Mouse (Mus musculus) heart, adult 2 months (tissue): ENCODE results near the gene Ccp110. TPM values are rescaled to one million over a fixed set of nuclear protein-coding genes. Genes with fewer than 3 reads are reported as not detected.

Source experiments
- DNase-seq, 2 experiments: peaks; one replicate each; pipeline ENCODE4 v3.0.0; 2021
- H3K27ac ChIP-seq: fragments of 200-600 bp; 2 replicates; pipeline ENCODE4 v1.8.1; 2022
- H3K27me3 ChIP-seq: fragments of 200-500 bp; 2 replicates; pipeline ENCODE4 v1.6.1; 2012; ENCODE audit warnings: mild to moderate bottlenecking, low read length, inconsistent platforms, mixed read lengths; ENCODE audit not compliant: control insufficient read depth, insufficient read depth
- H3K36me3 ChIP-seq: fragments of 200-500 bp; 2 replicates; pipeline ENCODE4 v1.6.1; 2012; ENCODE audit warnings: low read length, inconsistent platforms; ENCODE audit not compliant: control insufficient read depth, insufficient read depth
- H3K4me1 ChIP-seq: fragments of 200-500 bp; 2 replicates; pipeline ENCODE4 v1.6.1; 2011; ENCODE audit warnings: low read length; ENCODE audit not compliant: control insufficient read depth, insufficient read depth
- H3K4me3 ChIP-seq: fragments of 200-600 bp; 2 replicates; pipeline ENCODE4 v1.8.1; 2022
- H3K79me2 ChIP-seq: fragments of 200-500 bp; replicated peaks from 2 replicates; pipeline ENCODE4 v1.6.1; 2012; ENCODE audit warnings: mild to moderate bottlenecking, inconsistent platforms, low read length, moderate library complexity, mixed read lengths; ENCODE audit not compliant: control insufficient read depth, insufficient read depth
- H3K9ac ChIP-seq: fragments of 200-500 bp; 2 replicates; pipeline ENCODE4 v1.6.1; 2012; ENCODE audit warnings: low read depth, mild to moderate bottlenecking, control low read depth, inconsistent platforms, low read length, mixed read lengths
- CTCF ChIP-seq: fragments of 200-600 bp; IDR thresholded peaks from 2 replicates; pipeline ENCODE4 v1.8.1; 2022; ENCODE audit warnings: antibody characterized with exemption, mild to moderate bottlenecking, moderate library complexity
- EP300 ChIP-seq: fragments of 200-500 bp; IDR thresholded peaks from 2 replicates; pipeline ENCODE4 v1.6.1; 2011; ENCODE audit warnings: low read depth, low read length, control low read depth; ENCODE audit not compliant: insufficient read depth
- POLR2A ChIP-seq: fragments of 200-500 bp; IDR thresholded peaks from 2 replicates; pipeline ENCODE4 v1.6.1; 2011; ENCODE audit warnings: mild to moderate bottlenecking, low read depth, low read length, control low read depth; ENCODE audit not compliant: insufficient read depth
- whole genome bisulfite sequencing: fragments of 180-500 bp; shearing (Covaris S2); methylation state at CpG from one replicate; pipeline ENCODE4 v1.1.7; 2018; 5-methylcytosine and 5-hydroxymethylcytosine counted together
- intact Hi-C: fragments of 180-260 bp; cut with DNase I; formaldehyde crosslinking; loops from one replicate; pipeline ENCODE4 v1.15.1; 2025
- polyA plus RNA-seq: library from polyadenylated mRNA; depleted of rRNA; stranded (reverse); fragments of >200 nt; gene quantifications from 2 replicates; pipeline ENCODE4 v1.2.3, GENCODE M21; 2012
- total RNA-seq, 2 experiments: library from RNA; stranded (reverse); gene quantifications; 2 replicates each; pipeline ENCODE4 v1.2.3; 2021

The Ccp110 gene
- total and polyA plus RNA-seq, 3 experiments = 1.4 to 1.6 (median 1.5) TPM

- H3K27ac ChIP-seq = no peak overlapping the region
- H3K36me3 ChIP-seq = no peaks in the 10 kb centered on the region
- no peak for DNase-seq
- no peak overlapping the region for H3K9ac ChIP-seq
- H3K4me1 ChIP-seq = no peaks in the 10 kb centered on the region
- intact Hi-C loops = loop anchor here (10.0 kb wide), 1 partner anchor 600 kb away; the partner anchor contains the start of gene Rps15a
- H3K27me3 ChIP-seq = no peaks in the 10 kb centered on the region
- TF ChIP-seq EP300 (no peak), CTCF (no peak), POLR2A (no peak)
- no peak overlapping the region for H3K4me3 ChIP-seq
- 57% methylated on average over 1 of the region's 1 CpGs for WGBS
- no peaks in the 10 kb centered on the region for H3K79me2 ChIP-seq
These were observed 2.5 kb downstream of the Ccp110 start for GRCm38 (mm10) chr7:118714873-118715272.

DNA sequence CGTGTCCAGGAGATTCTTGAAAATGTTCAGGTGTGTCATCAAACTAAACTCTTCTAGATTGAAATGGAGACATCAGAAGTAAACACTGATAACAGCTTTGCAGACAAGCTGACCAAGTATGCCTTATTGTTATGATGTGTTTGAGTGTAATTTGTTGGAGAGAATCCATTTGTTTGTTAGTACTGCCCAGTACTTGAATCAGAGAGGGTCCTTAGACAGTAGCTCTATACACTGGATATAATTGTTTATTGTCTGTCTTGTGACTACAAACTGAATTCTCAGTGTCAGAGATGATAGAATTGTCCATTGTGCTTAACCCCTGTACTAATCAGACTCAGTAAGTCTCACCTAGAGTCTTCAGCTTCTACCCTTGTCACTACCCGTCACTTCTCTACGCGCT, 5.7 kb downstream of the Ccp110 start:
- intact Hi-C loops = loop anchor here (10.0 kb wide), 1 partner anchor 603 kb away; the partner anchor contains the start of gene Rps15a
- no peak for TF ChIP-seq POLR2A
- no peak for TF ChIP-seq CTCF
- no peak for TF ChIP-seq EP300
- Histone ChIP-seq H3K27ac (no peak overlapping the region), H3K4me3 (no peak overlapping the region), H3K79me2 (no peaks in the 10 kb centered on the region), H3K4me1 (no peaks in the 10 kb centered on the region), H3K9ac (no peak overlapping the region), H3K27me3 (no peaks in the 10 kb centered on the region), H3K36me3 (no peaks in the 10 kb centered on the region)
- 94% methylated on average over 4 of the region's 4 CpGs for WGBS
- no peak for DNase-seq

GRCm38 (mm10) chr7:118723927-118724326, 11.6 kb downstream of the Ccp110 start:
- Histone ChIP-seq H3K4me3 (no peak overlapping the region), H3K27me3 (no peaks in the 10 kb centered on the region), H3K79me2 (no peaks in the 10 kb centered on the region), H3K4me1 (no peaks in the 10 kb centered on the region), H3K27ac (no peak overlapping the region), H3K36me3 (no peaks in the 10 kb centered on the region), H3K9ac (no peak overlapping the region)
- 95% methylated on average over 9 of the region's 9 CpGs for WGBS
- DNase-seq = no peak
- TF ChIP-seq EP300 (no peak), POLR2A (no peak), CTCF (no peak)
- intact Hi-C loops = no loop called here

- DNase-seq = no peak
- no peak overlapping the region for H3K4me3 ChIP-seq
- intact Hi-C loops = no loop called here
- TF ChIP-seq EP300 = no peak
- no peak for TF ChIP-seq CTCF
- no peak for TF ChIP-seq POLR2A
- no peak overlapping the region for H3K9ac ChIP-seq
- H3K36me3 ChIP-seq = no peaks in the 10 kb centered on the region
- no peaks in the 10 kb centered on the region for H3K79me2 ChIP-seq
- H3K4me1 ChIP-seq = no peaks in the 10 kb centered on the region
- WGBS = 85% methylated on average over 2 of the region's 2 CpGs
- H3K27ac ChIP-seq = no peak overlapping the region
- no peaks in the 10 kb centered on the region for H3K27me3 ChIP-seq
These were observed 13.1 kb downstream of the Ccp110 start for GRCm38 (mm10) chr7:118725459-118725858.

- Histone ChIP-seq H3K27me3 (no peaks in the 10 kb centered on the region), H3K27ac (no peak overlapping the region), H3K36me3 (no peaks in the 10 kb centered on the region), H3K4me1 (no peaks in the 10 kb centered on the region), H3K9ac (no peak overlapping the region), H3K79me2 (no peaks in the 10 kb centered on the region), H3K4me3 (no peak overlapping the region)
- intact Hi-C loops = no loop called here
- 91% methylated on average over 13 of the region's 13 CpGs for WGBS
- no peak for TF ChIP-seq EP300
- no peak for TF ChIP-seq POLR2A
- no peak for TF ChIP-seq CTCF
- no peak for DNase-seq
These were observed 16.7 kb downstream of the Ccp110 start for GRCm38 (mm10) chr7:118728846-118729587.

GRCm38 (mm10) chr7:118731781-118732180, 19.4 kb downstream of the Ccp110 start:
- H3K27ac ChIP-seq = no peak overlapping the region
- no peak overlapping the region for H3K4me3 ChIP-seq
- H3K9ac ChIP-seq = no peak overlapping the region
- no peaks in the 10 kb centered on the region for H3K79me2 ChIP-seq
- no peak for DNase-seq
- H3K4me1 ChIP-seq = no peaks in the 10 kb centered on the region
- H3K27me3 ChIP-seq = no peaks in the 10 kb centered on the region
- H3K36me3 ChIP-seq = no peaks in the 10 kb centered on the region
- 76% methylated on average over 3 of the region's 3 CpGs for WGBS
- intact Hi-C loops = no loop called here
- no peak for TF ChIP-seq CTCF
- no peak for TF ChIP-seq EP300
- TF ChIP-seq POLR2A = no peak
